Mouse (Mus musculus) stomach, postnatal 0 days (tissue): Measurements from ENCODE around the gene 1700001K19Rik. TPM values are rescaled to one million over a fixed set of nuclear protein-coding genes. Genes with fewer than 3 reads are reported as not detected.
"Not testable (repeated sequence)": the region's sequence is repeated elsewhere in the genome, so short reads cannot be mapped to it uniquely, and the experiment has no call there.

Experiments used
- ATAC-seq: fragments of 200-750 bp; cut with Nextera tagmentation; 2 replicates; pipeline ENCODE4 v1.8.0; 2017; ENCODE audit not compliant: low FRiP score, low TSS enrichment
- DNase-seq: peaks from one replicate; pipeline ENCODE4 v3.0.0-alpha.2; 2016; ENCODE audit warnings: low spot score
- H3K27ac ChIP-seq: fragments of 300-500 bp; sonication (generic); replicated peaks from 2 replicates; pipeline ENCODE4 v1.5.1; 2014; ENCODE audit warnings: mild to moderate bottlenecking, control low read depth
- H3K27me3 ChIP-seq: fragments of 300-500 bp; sonication (generic); 2 replicates; pipeline ENCODE4 v1.6.1; 2014; ENCODE audit warnings: low read length; ENCODE audit not compliant: control insufficient read depth, insufficient read depth
- H3K36me3 ChIP-seq: fragments of 300-500 bp; sonication (generic); 2 replicates; pipeline ENCODE4 v1.6.1; 2014; ENCODE audit warnings: low read length, mixed read lengths; ENCODE audit not compliant: control insufficient read depth, insufficient read depth
- H3K4me1 ChIP-seq: fragments of 300-500 bp; sonication (generic); replicated peaks from 2 replicates; pipeline ENCODE4 v1.6.1; 2014; ENCODE audit warnings: antibody characterized with exemption; ENCODE audit not compliant: control insufficient read depth, insufficient read depth
- H3K4me2 ChIP-seq: fragments of 300-500 bp; sonication (generic); replicated peaks from 2 replicates; pipeline ENCODE4 v1.6.1; 2014; ENCODE audit warnings: low read depth, mild to moderate bottlenecking, control low read depth, moderate library complexity
- H3K4me3 ChIP-seq: fragments of 300-500 bp; sonication (generic); 2 replicates; pipeline ENCODE4 v1.5.1; 2014; ENCODE audit warnings: low read depth, low read length, control low read depth
- H3K9ac ChIP-seq: fragments of 300-500 bp; sonication (generic); 2 replicates; pipeline ENCODE4 v1.6.1; 2014; ENCODE audit warnings: mild to moderate bottlenecking, low read length, control low read depth, mixed read lengths
- H3K9me3 ChIP-seq: fragments of 300-500 bp; sonication (generic); 2 replicates; pipeline ENCODE4 v1.6.1; 2016; ENCODE audit warnings: low read length; ENCODE audit not compliant: control insufficient read depth
- CTCF ChIP-seq: IDR thresholded peaks from 2 replicates; pipeline ENCODE4 v1.5.1; 2016; ENCODE audit warnings: antibody characterized with exemption, low read depth, mild to moderate bottlenecking, moderate library complexity
- EP300 ChIP-seq: optimal IDR thresholded peaks from 2 replicates; pipeline ENCODE3; 2016; ENCODE audit warnings: antibody characterized with exemption
- WGBS: fragments of 180-500 bp; shearing (Covaris S2); extraction: QIAGEN DNeasy Blood & Tissue Kit; methylation state at CpG from one replicate; pipeline ENCODE4 v1.1.7; 2014; 5-methylcytosine and 5-hydroxymethylcytosine counted together
- polyA plus RNA-seq: library from polyadenylated mRNA; unstranded; fragments of >200 nt; fragmentation: Nextera tagmentation; extraction: Ambion mirVana; gene quantifications from 2 replicates; pipeline ENCODE4 v1.2.1, GENCODE M21; 2015

Gene 1700001K19Rik
- polyA plus RNA-seq, 1 experiment from 2014 or later: not detected

GRCm38 (mm10) chr12:110703008-110703471 lies 20.6 kb upstream of the 1700001K19Rik start:
- no peak overlapping the region for H3K9ac ChIP-seq
- no peaks in the 10 kb centered on the region for H3K27me3 ChIP-seq
- TF ChIP-seq EP300 (no peak), CTCF (peak; percentile 99)
- ATAC-seq (peak; percentile 71), DNase-seq (peak; percentile 91)
- H3K27ac ChIP-seq: 0 out of 2 replicates have a peak overlapping the region, but pooled peaks have one; percentile 4
- no peaks in the 10 kb centered on the region for H3K36me3 ChIP-seq
- H3K4me2 ChIP-seq: no peak overlapping the region
- no peaks in the 10 kb centered on the region for H3K4me1 ChIP-seq
- no peaks in the 10 kb centered on the region for H3K9me3 ChIP-seq
- WGBS: 26% methylated on average over 8 of the region's 8 CpGs
- H3K4me3 ChIP-seq: no peak overlapping the region

- no peak within 1 kb of the TSS for H3K4me2 ChIP-seq
- 0 out of 2 replicates have a peak within 1 kb of the TSS, but pooled peaks have one; percentile 4 for H3K27ac ChIP-seq
- DNase-seq: no peak
- 45% methylated on average over 4 of the region's 4 CpGs for WGBS
- no peak within 1 kb of the TSS for H3K4me3 ChIP-seq
- no peaks in the 10 kb centered on the region for H3K9me3 ChIP-seq
- TF ChIP-seq EP300 (no peak), CTCF (no peak)
- no peak for ATAC-seq
- no peaks in the 10 kb centered on the region for H3K36me3 ChIP-seq
- H3K4me1 ChIP-seq: no peaks in the 10 kb centered on the region
- H3K9ac ChIP-seq: no peak within 1 kb of the TSS
- H3K27me3 ChIP-seq: no peaks in the 10 kb centered on the region
These were observed 20.1 kb upstream of the 1700001K19Rik start, which contains the start of gene Hsp90aa1 for GRCm38 (mm10) chr12:110702556-110702955. Gene Hsp90aa1, minus strand, starts transcription at chr12:110702728.

- not testable (repeated sequence) for H3K4me2 ChIP-seq, H3K9me3 ChIP-seq, ATAC-seq, H3K4me1 ChIP-seq, H3K9ac ChIP-seq, H3K4me3 ChIP-seq, H3K27ac ChIP-seq, H3K36me3 ChIP-seq, H3K27me3 ChIP-seq
- WGBS: 30% methylated on average over 3 of the region's 3 CpGs
- peak; percentile 40 for DNase-seq
These were observed 18.9 kb upstream of the 1700001K19Rik start for GRCm38 (mm10) chr12:110701363-110701762.

GRCm38 (mm10) chr12:110700730-110701129 lies 18.3 kb upstream of the 1700001K19Rik start:
- H3K27me3 ChIP-seq: no peaks in the 10 kb centered on the region
- TF ChIP-seq CTCF (no peak), EP300 (no peak)
- H3K27ac ChIP-seq: no peak overlapping the region
- ATAC-seq (no peak), DNase-seq (no peak)
- no peak overlapping the region for H3K4me3 ChIP-seq
- no peaks in the 10 kb centered on the region for H3K36me3 ChIP-seq
- no peaks in the 10 kb centered on the region for H3K9me3 ChIP-seq
- no peak overlapping the region for H3K9ac ChIP-seq
- no peaks in the 10 kb centered on the region; the same call in 1 of the 2 replicates for H3K4me1 ChIP-seq
- 67% methylated on average over 2 of the region's 2 CpGs for WGBS
- H3K4me2 ChIP-seq: no peak overlapping the region

GRCm38 (mm10) chr12:110699171-110699547 lies 16.7 kb upstream of the 1700001K19Rik start:
- H3K36me3 ChIP-seq: no peaks in the 10 kb centered on the region
- H3K4me1 ChIP-seq: peaks cover 2% of the 10 kb centered on the region; the same call in 1 of the 2 replicates
- no peak for ATAC-seq
- H3K9me3 ChIP-seq: no peaks in the 10 kb centered on the region
- H3K4me2 ChIP-seq: no peak overlapping the region
- peak overlapping the region; percentile 27; the same call in 1 of the 2 replicates for H3K9ac ChIP-seq
- H3K27me3 ChIP-seq: no peaks in the 10 kb centered on the region
- 38% methylated on average over 2 of the region's 2 CpGs for WGBS
- TF ChIP-seq EP300 (no peak), CTCF (no peak)
- H3K4me3 ChIP-seq: no peak overlapping the region
- DNase-seq: no peak
- peak overlapping the region; percentile 69 for H3K27ac ChIP-seq

GRCm38 (mm10) chr12:110698523-110699170 lies 16.2 kb upstream of the 1700001K19Rik start:
- no peak for TF ChIP-seq EP300
- no peak for TF ChIP-seq CTCF
- Histone ChIP-seq H3K27me3 (no peaks in the 10 kb centered on the region), H3K36me3 (no peaks in the 10 kb centered on the region), H3K9ac (peak overlapping the region; percentile 27; the same call in 1 of the 2 replicates), H3K4me3 (no peak overlapping the region), H3K4me1 (peaks cover 2% of the 10 kb centered on the region; the same call in 1 of the 2 replicates), H3K27ac (peak overlapping the region; percentile 69), H3K9me3 (no peaks in the 10 kb centered on the region), H3K4me2 (no peak overlapping the region)
- WGBS: 42% methylated on average over 15 of the region's 15 CpGs
- peak; percentile 57 for DNase-seq
- ATAC-seq: no peak
